Mouse (Mus musculus) C2C12 (cell line): ENCODE results near the gene Arid3a. TPM values are rescaled to one million over a fixed set of nuclear protein-coding genes. Genes with fewer than 3 reads are reported as not detected.
A peak's percentile ranks its signal among the peaks of the same experiment; 100 is the strongest.

Experiments
- H3K27me3 ChIP-seq: one replicate; pipeline ENCODE4 v1.6.1; 2011; ENCODE audit not compliant: control insufficient read depth, insufficient read depth, insufficient read length
- H3K36me3 ChIP-seq: one replicate; pipeline ENCODE4 v1.6.1; 2011; ENCODE audit not compliant: control insufficient read depth, insufficient read depth
- H3K4me3 ChIP-seq: one replicate; pipeline ENCODE4 v1.5.1; 2011; ENCODE audit warnings: mild to moderate bottlenecking, control low read depth; ENCODE audit not compliant: poor library complexity, insufficient read depth, severe bottlenecking
- H3K79me2 ChIP-seq: one replicate; pipeline ENCODE4 v1.6.1; 2011; ENCODE audit not compliant: control insufficient read depth, insufficient read depth
- H3K79me3 ChIP-seq: one replicate; pipeline ENCODE4 v1.6.1; 2011; ENCODE audit warnings: low read depth, control low read depth
- H3ac ChIP-seq: one replicate; pipeline ENCODE3; 2011; ENCODE audit warnings: low read depth; ENCODE audit not compliant: control insufficient read depth, insufficient read length
- CEBPB ChIP-seq: IDR thresholded peaks from one replicate; pipeline ENCODE4 v1.6.1; 2011; ENCODE audit warnings: low read depth, mild to moderate bottlenecking, control low read depth, moderate library complexity
- CTCF ChIP-seq: IDR thresholded peaks from one replicate; pipeline ENCODE4 v1.5.1; 2011; ENCODE audit not compliant: control insufficient read depth, insufficient read depth, insufficient read length
- FOSL1 ChIP-seq: IDR thresholded peaks from one replicate; pipeline ENCODE4 v1.8.0; 2011; ENCODE audit warnings: mild to moderate bottlenecking, low read length; ENCODE audit not compliant: poor library complexity, insufficient read depth, severe bottlenecking
- MAX ChIP-seq: IDR thresholded peaks from one replicate; pipeline ENCODE4 v1.6.1; 2011; ENCODE audit warnings: mild to moderate bottlenecking, control low read depth
- MYOD1 ChIP-seq: IDR thresholded peaks from one replicate; pipeline ENCODE4 v1.6.1; 2011; ENCODE audit warnings: low read depth; ENCODE audit not compliant: control insufficient read depth, insufficient read length
- MYOG ChIP-seq: IDR thresholded peaks from one replicate; pipeline ENCODE4 v1.6.1; 2011; ENCODE audit not compliant: control insufficient read depth, insufficient read length; ENCODE audit errors: extremely low read depth
- USF1 ChIP-seq: IDR thresholded peaks from one replicate; pipeline ENCODE4 v1.6.1; 2011; ENCODE audit warnings: low read depth, mild to moderate bottlenecking, control low read depth, moderate library complexity
- polyA plus RNA-seq: library from polyadenylated mRNA; unstranded; fragments of >200 nt; fragmentation: generic; extraction: Trizol; gene quantifications from one replicate; pipeline ENCODE4 v1.2.1, GENCODE M21; 2012; ENCODE audit warnings: missing spikeins

Gene Arid3a
- polyA plus RNA-seq, 1 experiment, result 0.74 TPM

DNA sequence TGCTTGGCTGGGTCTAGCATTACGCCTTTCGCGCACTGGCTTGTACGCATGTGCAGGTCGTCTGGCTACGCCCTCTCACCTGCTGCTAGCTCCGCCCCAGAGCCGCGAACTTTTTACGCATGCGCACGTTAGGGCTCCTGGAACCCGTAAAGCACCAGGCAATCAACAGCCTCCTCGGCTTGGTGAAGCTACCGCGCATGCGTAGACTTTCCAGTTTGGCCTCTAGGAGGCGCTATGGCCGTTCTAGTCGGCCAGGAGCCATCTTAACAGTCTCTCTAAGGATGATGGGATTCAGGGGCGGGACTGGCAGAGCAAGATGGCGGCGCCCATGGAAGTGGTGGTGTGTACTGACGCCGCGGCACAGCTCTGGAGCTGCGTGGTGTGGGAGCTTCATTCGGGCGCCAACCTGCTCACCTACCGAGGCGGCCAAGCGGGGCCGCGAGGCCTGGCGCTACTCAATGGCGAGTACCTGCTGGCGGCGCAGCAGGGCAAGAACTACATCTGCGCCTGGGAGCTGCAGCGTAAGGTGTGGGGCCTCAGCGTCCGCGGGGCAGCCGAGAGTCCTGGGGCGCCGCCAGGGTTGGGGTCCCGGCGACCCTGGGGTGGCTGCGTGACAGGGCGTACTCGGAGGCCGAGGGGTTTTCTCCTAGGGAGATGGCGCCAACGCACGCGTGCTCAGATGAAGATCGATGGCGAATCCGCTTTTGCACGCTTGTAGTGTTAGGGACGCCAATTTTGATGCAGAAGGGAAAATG lies 33.2 kb downstream of the Arid3a start, which contains the start of gene Wdr18:
Wdr18 (plus strand) TSS at position 306 of the 755 bp plus-strand sequence.
- TF ChIP-seq MYOD1 (peak; percentile 8), CTCF (peak; percentile 80), MAX (peak; percentile 70), MYOG (no peak)
- peak within 1 kb of the TSS; percentile 98 for H3K4me3 ChIP-seq
- peaks cover 32% of the 10 kb centered on the region for H3K79me2 ChIP-seq
- H3ac ChIP-seq, result peak within 1 kb of the TSS; percentile 99
- peaks cover 20% of the 10 kb centered on the region for H3K79me3 ChIP-seq
- H3K27me3 ChIP-seq, result no peaks in the 10 kb centered on the region
- peaks cover 32% of the 10 kb centered on the region for H3K36me3 ChIP-seq

DNA sequence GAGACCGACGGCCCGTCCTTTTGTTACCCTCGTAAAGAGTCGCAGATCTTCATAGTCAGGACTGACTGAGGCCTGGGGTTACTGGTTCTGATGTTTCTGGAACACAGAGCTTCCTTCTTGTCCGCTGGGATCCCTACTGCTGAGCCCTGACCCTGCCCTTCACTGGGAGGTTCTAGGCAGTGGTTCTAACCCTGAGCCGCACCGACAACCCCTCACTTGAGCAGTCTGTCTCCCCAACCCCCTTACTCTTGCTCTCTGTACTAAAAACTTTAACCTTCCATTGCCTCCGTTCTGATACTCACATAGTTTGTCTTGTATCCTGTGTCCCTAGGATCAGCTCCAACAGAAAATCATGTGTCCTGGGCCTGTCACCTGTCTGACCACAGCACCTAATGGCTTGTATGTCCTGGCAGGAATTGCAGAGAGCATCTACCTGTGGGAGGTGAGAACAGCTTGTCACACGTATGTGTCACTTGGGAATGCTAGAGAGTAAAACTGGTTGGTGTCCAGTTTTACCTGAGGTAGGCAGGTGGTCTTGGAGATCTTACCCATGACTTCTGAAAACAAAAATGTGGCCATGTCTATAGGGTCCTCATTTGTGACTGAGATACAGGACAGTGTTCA lies 33.9 kb downstream of the Arid3a start:
- peak overlapping the region; percentile 98 for H3K4me3 ChIP-seq
- peak overlapping the region; percentile 99 for H3ac ChIP-seq
- peaks cover 38% of the 10 kb centered on the region for H3K36me3 ChIP-seq
- H3K79me3 ChIP-seq, result peaks cover 20% of the 10 kb centered on the region
- peaks cover 32% of the 10 kb centered on the region for H3K79me2 ChIP-seq
- H3K27me3 ChIP-seq, result no peaks in the 10 kb centered on the region
- TF ChIP-seq MYOG (no peak), FOSL1 (no peak), CEBPB (no peak), MYOD1 (no peak), MAX (no peak), USF1 (no peak), CTCF (no peak)

GRCm38 (mm10) chr10:79964727-79965126 lies 37.9 kb downstream of the Arid3a start:
- Histone ChIP-seq H3ac (no peak overlapping the region), H3K36me3 (peaks cover 64% of the 10 kb centered on the region), H3K79me3 (peaks cover 20% of the 10 kb centered on the region), H3K27me3 (no peaks in the 10 kb centered on the region), H3K79me2 (peaks cover 32% of the 10 kb centered on the region), H3K4me3 (no peak overlapping the region)
- TF ChIP-seq MAX (no peak), USF1 (no peak), MYOG (no peak), CTCF (no peak), MYOD1 (no peak), CEBPB (no peak), FOSL1 (no peak)

GRCm38 (mm10) chr10:79965325-79965724 lies 38.5 kb downstream of the Arid3a start:
- peaks cover 64% of the 10 kb centered on the region for H3K36me3 ChIP-seq
- H3K79me3 ChIP-seq, result peaks cover 16% of the 10 kb centered on the region
- H3K4me3 ChIP-seq, result no peak overlapping the region
- no peaks in the 10 kb centered on the region for H3K27me3 ChIP-seq
- no peak for TF ChIP-seq CEBPB
- no peak for TF ChIP-seq FOSL1
- TF ChIP-seq MYOG, result no peak
- no peak for TF ChIP-seq MAX
- no peak for TF ChIP-seq USF1
- no peak for TF ChIP-seq MYOD1
- TF ChIP-seq CTCF, result no peak
- peaks cover 28% of the 10 kb centered on the region for H3K79me2 ChIP-seq
- no peak overlapping the region for H3ac ChIP-seq

- TF ChIP-seq CEBPB, result no peak
- TF ChIP-seq USF1, result no peak
- H3K79me3 ChIP-seq, result peaks cover 3% of the 10 kb centered on the region
- peaks cover 12% of the 10 kb centered on the region for H3K79me2 ChIP-seq
- H3K36me3 ChIP-seq, result peaks cover 55% of the 10 kb centered on the region
- no peak overlapping the region for H3ac ChIP-seq
- H3K4me3 ChIP-seq, result no peak overlapping the region
- peaks cover 3% of the 10 kb centered on the region for H3K27me3 ChIP-seq
These were observed 40.1 kb downstream of the Arid3a start for GRCm38 (mm10) chr10:79966886-79967400.

GRCm38 (mm10) chr10:79968181-79968580 lies 41.3 kb downstream of the Arid3a start:
- peaks cover 42% of the 10 kb centered on the region for H3K36me3 ChIP-seq
- no peak overlapping the region for H3K4me3 ChIP-seq
- no peaks in the 10 kb centered on the region for H3K79me2 ChIP-seq
- no peak overlapping the region for H3ac ChIP-seq
- no peaks in the 10 kb centered on the region for H3K79me3 ChIP-seq
- no peak for TF ChIP-seq CEBPB
- TF ChIP-seq USF1, result no peak
- no peak for TF ChIP-seq FOSL1
- no peak for TF ChIP-seq MYOG
- TF ChIP-seq CTCF, result no peak
- TF ChIP-seq MAX, result no peak
- TF ChIP-seq MYOD1, result no peak
- peaks cover 3% of the 10 kb centered on the region for H3K27me3 ChIP-seq
